Mouse (Mus musculus) myocyte (in vitro differentiated cells): ENCODE results near the gene Sh3rf1. TPM values are rescaled to one million over a fixed set of nuclear protein-coding genes. Genes with fewer than 3 reads are reported as not detected.

Experiments used
- H3K27me3 ChIP-seq: one replicate; pipeline ENCODE4 v1.6.1; 2011; ENCODE audit not compliant: control insufficient read depth, insufficient read depth, insufficient read length
- H3K36me3 ChIP-seq: one replicate; pipeline ENCODE4 v1.6.1; 2011; ENCODE audit not compliant: control insufficient read depth, insufficient read depth
- H3K4me2 ChIP-seq: one replicate; pipeline ENCODE4 v1.6.1; 2011; ENCODE audit warnings: low read depth, control low read depth
- H3K4me3 ChIP-seq: one replicate; pipeline ENCODE4 v1.5.1; 2011; ENCODE audit warnings: mild to moderate bottlenecking, control low read depth, moderate library complexity
- H3K79me2 ChIP-seq: one replicate; pipeline ENCODE4 v1.6.1; 2011; ENCODE audit not compliant: control insufficient read depth, insufficient read depth
- H3ac ChIP-seq: one replicate; pipeline ENCODE4 v1.6.1; 2011; ENCODE audit not compliant: control insufficient read depth, insufficient read length
- CEBPB ChIP-seq: IDR thresholded peaks from 2 replicates; pipeline ENCODE4 v1.6.1; 2011; ENCODE audit warnings: mild to moderate bottlenecking, moderate library complexity; ENCODE audit not compliant: poor library complexity, insufficient read depth, severe bottlenecking
- E2F4 ChIP-seq: IDR thresholded peaks from one replicate; pipeline ENCODE4 v1.6.1; 2011; ENCODE audit warnings: mild to moderate bottlenecking, control low read depth, moderate library complexity; ENCODE audit not compliant: insufficient read depth
- MAX ChIP-seq: IDR thresholded peaks from one replicate; pipeline ENCODE4 v1.6.1; 2011; ENCODE audit warnings: low read depth, mild to moderate bottlenecking, control low read depth
- MYOD1 ChIP-seq, 3 experiments: IDR thresholded peaks; one replicate each; pipeline ENCODE4 v1.6.1; 2011; ENCODE audit warnings: control low read depth in 2 of 3, low read depth in 2 of 3, mild to moderate bottlenecking in 2 of 3, moderate library complexity in 1 of 3; ENCODE audit not compliant: insufficient read length in 2 of 3, control insufficient read depth in 1 of 3
- MYOG ChIP-seq, 3 experiments: IDR thresholded peaks; one replicate each; pipeline ENCODE4 v1.6.1; 2011; ENCODE audit warnings: control low read depth in 2 of 3, low read depth in 2 of 3, mild to moderate bottlenecking in 2 of 3; ENCODE audit not compliant: insufficient read length in 2 of 3, control insufficient read depth in 1 of 3, insufficient read depth in 1 of 3
- POLR2A ChIP-seq: IDR thresholded peaks from one replicate; pipeline ENCODE4 v1.6.1; 2011; ENCODE audit warnings: low read depth, mild to moderate bottlenecking, control low read depth, moderate library complexity; ENCODE audit not compliant: insufficient read length
- POLR2AphosphoS2 ChIP-seq: IDR thresholded peaks from one replicate; pipeline ENCODE4 v1.6.1; 2011; ENCODE audit warnings: low read depth, control low read depth; ENCODE audit not compliant: insufficient read length
- REST ChIP-seq: IDR thresholded peaks from one replicate; pipeline ENCODE4 v1.6.1; 2011; ENCODE audit warnings: mild to moderate bottlenecking, control low read depth, moderate library complexity; ENCODE audit not compliant: insufficient read depth, insufficient read length
- SRF ChIP-seq: IDR thresholded peaks from one replicate; pipeline ENCODE4 v1.6.1; 2011; ENCODE audit warnings: low read depth; ENCODE audit not compliant: control insufficient read depth, insufficient read length
- TCF12 ChIP-seq: IDR thresholded peaks from one replicate; pipeline ENCODE4 v1.6.1; 2011; ENCODE audit warnings: mild to moderate bottlenecking, control low read depth; ENCODE audit not compliant: poor library complexity, insufficient read depth, severe bottlenecking
- TCF3 ChIP-seq: IDR thresholded peaks from one replicate; pipeline ENCODE4 v1.6.1; 2011; ENCODE audit warnings: low read depth, control low read depth; ENCODE audit not compliant: insufficient read length
- USF1 ChIP-seq: IDR thresholded peaks from one replicate; pipeline ENCODE4 v1.6.1; 2011; ENCODE audit warnings: low read depth, mild to moderate bottlenecking, control low read depth, moderate library complexity
- polyA plus RNA-seq: library from polyadenylated mRNA; unstranded; fragments of >200 nt; fragmentation: generic; extraction: Trizol; gene quantifications from one replicate; pipeline ENCODE4 v1.2.1, GENCODE M21; 2012; ENCODE audit warnings: missing spikeins

Gene Sh3rf1
- polyA plus RNA-seq: 4.2 TPM

- no peaks in the 10 kb centered on the region for H3K27me3 ChIP-seq
- TF ChIP-seq TCF3 (no peak), POLR2A (peak; percentile 76), MYOD1 (IDR thresholded peaks at IDR 0.05; ENCODE audit: control insufficient read depth in 1 of 3, insufficient read length in 2 of 3, low read depth in 2 of 3) (no peak)
- peak within 1 kb of the TSS; percentile 92 for H3K4me2 ChIP-seq
- peaks cover 12% of the 10 kb centered on the region for H3K79me2 ChIP-seq
- peak within 1 kb of the TSS; percentile 87 for H3ac ChIP-seq
- H3K36me3 ChIP-seq: peaks cover 6% of the 10 kb centered on the region
- H3K4me3 ChIP-seq: peak within 1 kb of the TSS; percentile 71
Observed at GRCm38 (mm10) chr8:61223729-61224379, at the start of gene Sh3rf1. Sh3rf1 (plus strand) TSS chr8:61223872.

- Histone ChIP-seq H3K4me2 (no peak overlapping the region), H3K4me3 (no peak overlapping the region)
Observed at GRCm38 (mm10) chr8:61173921-61174492, 49.7 kb upstream of the Sh3rf1 start.

GRCm38 (mm10) chr8:61175876-61176275 lies 47.8 kb upstream of the Sh3rf1 start:
- H3K4me3 ChIP-seq: no peak overlapping the region
- no peaks in the 10 kb centered on the region for H3K36me3 ChIP-seq
- no peaks in the 10 kb centered on the region for H3K27me3 ChIP-seq
- TF ChIP-seq MAX: no peak
- TF ChIP-seq SRF: no peak
- TF ChIP-seq TCF12: no peak
- no peak for TF ChIP-seq REST
- no peak for TF ChIP-seq TCF3
- TF ChIP-seq MYOD1 (IDR thresholded peaks at IDR 0.05; ENCODE audit: control insufficient read depth in 1 of 3, insufficient read length in 2 of 3, low read depth in 2 of 3): no peak
- TF ChIP-seq POLR2AphosphoS2: no peak
- no peak for TF ChIP-seq USF1
- TF ChIP-seq CEBPB: no peak
- TF ChIP-seq E2F4: no peak
- TF ChIP-seq MYOG (IDR thresholded peaks at IDR 0.05; ENCODE audit: control insufficient read depth in 1 of 3, insufficient read depth in 1 of 3, insufficient read length in 2 of 3, low read depth in 2 of 3): no peak
- TF ChIP-seq POLR2A: no peak
- H3K4me2 ChIP-seq: no peak overlapping the region
- H3K79me2 ChIP-seq: no peaks in the 10 kb centered on the region
- H3ac ChIP-seq: no peak overlapping the region

More at GRCm38 (mm10) chr8:61173921-61174492, 49.7 kb upstream of the Sh3rf1 start:
- H3K79me2 ChIP-seq: no peaks in the 10 kb centered on the region
- no peaks in the 10 kb centered on the region for H3K36me3 ChIP-seq
- H3K27me3 ChIP-seq: no peaks in the 10 kb centered on the region
- TF ChIP-seq SRF (no peak), POLR2A (no peak), TCF12 (no peak), USF1 (no peak)
- no peak overlapping the region for H3ac ChIP-seq

- Histone ChIP-seq H3K79me2 (no peaks in the 10 kb centered on the region), H3K4me2 (no peak overlapping the region), H3K27me3 (no peaks in the 10 kb centered on the region), H3ac (no peak overlapping the region), H3K36me3 (no peaks in the 10 kb centered on the region), H3K4me3 (no peak overlapping the region)
- TF ChIP-seq MAX (no peak), REST (no peak), CEBPB (no peak), POLR2AphosphoS2 (no peak), USF1 (no peak), TCF3 (no peak), POLR2A (no peak)
Observed at GRCm38 (mm10) chr8:61177680-61178593, 45.7 kb upstream of the Sh3rf1 start.

GRCm38 (mm10) chr8:61178594-61179140 lies 45.0 kb upstream of the Sh3rf1 start:
- Histone ChIP-seq H3K79me2 (no peaks in the 10 kb centered on the region), H3ac (no peak overlapping the region), H3K4me2 (no peak overlapping the region), H3K4me3 (no peak overlapping the region), H3K27me3 (no peaks in the 10 kb centered on the region), H3K36me3 (no peaks in the 10 kb centered on the region)
- no peak for TF ChIP-seq POLR2AphosphoS2
- no peak for TF ChIP-seq MYOD1 (IDR thresholded peaks at IDR 0.05; ENCODE audit: control insufficient read depth in 1 of 3, insufficient read length in 2 of 3, low read depth in 2 of 3)
- no peak for TF ChIP-seq E2F4
- TF ChIP-seq SRF: no peak
- TF ChIP-seq TCF12: no peak
- no peak for TF ChIP-seq MAX
- no peak for TF ChIP-seq POLR2A
- no peak for TF ChIP-seq USF1
